Mouse (Mus musculus) embryonic facial prominence, embryonic 11.5 days (tissue): ENCODE results near the gene Btnl10. TPM values are rescaled to one million over a fixed set of nuclear protein-coding genes. Genes with fewer than 3 reads are reported as not detected.

ENCODE experiments used
- ATAC-seq: fragments of 200-750 bp; cut with Nextera tagmentation; replicated peaks from 2 replicates; pipeline ENCODE4 v1.8.0; 2017; ENCODE audit warnings: low read depth; ENCODE audit not compliant: insufficient number of reproducible peaks, low FRiP score, low TSS enrichment
- DNase-seq: peaks from one replicate; pipeline ENCODE4 v3.0.0-alpha.2; 2015; ENCODE audit warnings: low spot score
- H3K27ac ChIP-seq: fragments of 300-500 bp; sonication (generic); replicated peaks from 2 replicates; pipeline ENCODE4 v1.5.1; 2014; ENCODE audit warnings: mild to moderate bottlenecking, low read depth, low read length, control low read depth
- H3K27me3 ChIP-seq: fragments of 300-500 bp; sonication (generic); 2 replicates; pipeline ENCODE4 v1.6.1; 2014; ENCODE audit warnings: mild to moderate bottlenecking, low read length, moderate library complexity, mixed read lengths; ENCODE audit not compliant: control insufficient read depth, insufficient read depth
- H3K36me3 ChIP-seq: fragments of 300-500 bp; sonication (generic); replicated peaks from 2 replicates; pipeline ENCODE4 v1.6.1; 2014; ENCODE audit warnings: low read depth, mild to moderate bottlenecking, low read length, moderate library complexity, mixed read lengths; ENCODE audit not compliant: control insufficient read depth, insufficient read depth
- H3K4me1 ChIP-seq: fragments of 300-500 bp; sonication (generic); 2 replicates; pipeline ENCODE4 v1.6.1; 2014; ENCODE audit warnings: low read length, mixed read lengths; ENCODE audit not compliant: control insufficient read depth, insufficient read depth
- H3K4me2 ChIP-seq: fragments of 300-500 bp; sonication (generic); 2 replicates; pipeline ENCODE4 v1.6.1; 2014; ENCODE audit warnings: low read depth, mild to moderate bottlenecking, control low read depth, low read length, moderate library complexity
- H3K4me3 ChIP-seq: fragments of 300-500 bp; sonication (generic); 2 replicates; pipeline ENCODE4 v1.5.1; 2014; ENCODE audit warnings: low read depth, low read length, control low read depth
- H3K9ac ChIP-seq: fragments of 300-500 bp; sonication (generic); replicated peaks from 2 replicates; pipeline ENCODE4 v1.6.1; 2014; ENCODE audit warnings: mild to moderate bottlenecking, control low read depth, low read length
- H3K9me3 ChIP-seq: fragments of 300-500 bp; sonication (generic); replicated peaks from 2 replicates; pipeline ENCODE4 v1.6.1; 2016; ENCODE audit warnings: mild to moderate bottlenecking, low read length, inconsistent platforms, mixed read lengths; ENCODE audit not compliant: control insufficient read depth
- WGBS: fragments of 180-500 bp; shearing (Covaris S2); extraction: QIAGEN DNeasy Blood & Tissue Kit; methylation state at CpG from one replicate; pipeline ENCODE4 v1.1.7; 2014; 5-methylcytosine and 5-hydroxymethylcytosine counted together
- polyA plus RNA-seq: library from polyadenylated mRNA; unstranded; fragments of >200 nt; fragmentation: Nextera tagmentation; extraction: Ambion mirVana; gene quantifications from 2 replicates; pipeline ENCODE4 v1.2.1, GENCODE M21; 2014

The Btnl10 gene
- polyA plus RNA-seq, 1 experiment from 2014 or later = 0.04 TPM

DNA sequence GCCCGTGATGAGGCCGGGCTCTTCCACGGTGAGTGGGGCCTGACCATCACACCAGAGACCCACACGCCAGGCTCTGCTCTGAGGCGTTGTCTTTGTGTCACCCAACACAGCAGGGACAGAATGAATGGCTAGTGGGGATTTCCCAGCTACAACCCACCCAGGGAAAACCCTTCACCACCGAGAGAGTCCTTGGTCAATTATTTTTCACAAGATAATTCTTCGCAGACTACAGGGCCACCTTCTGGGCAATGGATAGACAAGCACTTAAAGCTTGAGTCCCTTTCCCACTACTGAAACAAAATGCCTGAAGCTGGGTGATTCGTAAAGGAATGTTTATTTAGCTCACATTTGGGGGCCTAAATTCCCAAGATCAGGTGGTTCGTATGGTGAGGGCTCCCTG is 4.7 kb downstream of the Btnl10 start:
- no peaks in the 10 kb centered on the region for H3K27me3 ChIP-seq
- ATAC-seq = no peak
- DNase-seq = no peak
- H3K4me3 ChIP-seq = no peak overlapping the region
- 81% methylated on average over 9 of the region's 9 CpGs for WGBS
- H3K27ac ChIP-seq = no peak overlapping the region
- no peaks in the 10 kb centered on the region for H3K9me3 ChIP-seq
- no peak overlapping the region for H3K9ac ChIP-seq
- H3K36me3 ChIP-seq = no peaks in the 10 kb centered on the region
- H3K4me1 ChIP-seq = no peaks in the 10 kb centered on the region
- no peak overlapping the region for H3K4me2 ChIP-seq

DNA sequence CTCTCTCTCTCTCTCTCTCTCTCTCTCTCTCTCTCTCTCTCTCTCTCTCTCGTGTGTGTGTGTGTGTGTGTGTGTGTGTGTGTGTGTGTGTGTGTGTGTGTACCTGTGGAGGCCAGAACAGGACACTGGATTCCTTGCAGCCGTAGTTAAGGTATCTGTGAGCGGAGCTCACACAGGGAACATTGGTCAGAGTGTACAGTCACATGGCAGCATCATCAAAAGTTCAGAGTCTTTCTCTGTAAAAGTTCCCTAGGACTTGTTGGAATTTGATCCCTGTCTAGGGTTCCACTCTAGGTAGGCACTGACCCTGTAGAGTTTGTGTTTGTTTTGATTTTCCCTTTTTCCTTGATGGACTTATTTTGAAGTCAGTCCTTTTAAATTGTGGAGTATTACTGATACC is 8.9 kb downstream of the Btnl10 start:
- no peak for ATAC-seq
- Histone ChIP-seq H3K4me1 (no peaks in the 10 kb centered on the region), H3K9ac (no peak overlapping the region), H3K27me3 (no peaks in the 10 kb centered on the region), H3K4me3 (no peak overlapping the region), H3K9me3 (no peaks in the 10 kb centered on the region), H3K36me3 (no peaks in the 10 kb centered on the region), H3K27ac (no peak overlapping the region), H3K4me2 (no peak overlapping the region)
- DNase-seq = no peak
- 86% methylated on average over 2 of the region's 3 CpGs for WGBS

DNA sequence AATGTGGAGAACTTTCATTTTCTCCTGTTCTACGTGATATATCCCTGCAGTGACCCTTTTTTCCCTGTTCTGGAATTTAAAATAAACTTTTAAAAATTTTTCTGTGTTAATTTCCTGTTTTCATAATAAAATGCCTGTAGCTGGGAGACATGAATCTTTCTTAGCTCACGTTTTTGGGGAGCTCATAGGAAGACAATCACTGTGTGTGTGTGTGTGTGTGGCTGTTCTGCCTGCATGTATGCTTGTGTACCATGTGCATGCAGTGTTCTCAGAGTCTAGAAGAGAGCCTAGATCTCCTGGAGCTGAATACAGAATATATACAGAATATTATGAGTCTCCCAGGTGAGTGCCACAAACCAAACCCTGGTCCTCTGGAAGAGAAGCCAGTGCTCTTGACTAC is 9.3 kb downstream of the Btnl10 start:
- no peaks in the 10 kb centered on the region for H3K9me3 ChIP-seq
- H3K27ac ChIP-seq = no peak overlapping the region
- no peaks in the 10 kb centered on the region for H3K27me3 ChIP-seq
- H3K36me3 ChIP-seq = peaks cover 3% of the 10 kb centered on the region; the same call in 1 of the 2 replicates
- 62% methylated on average over 2 of the region's 2 CpGs for WGBS
- ATAC-seq (no peak), DNase-seq (no peak)
- H3K4me2 ChIP-seq = no peak overlapping the region
- H3K9ac ChIP-seq = no peak overlapping the region
- H3K4me3 ChIP-seq = no peak overlapping the region
- H3K4me1 ChIP-seq = no peaks in the 10 kb centered on the region

DNA sequence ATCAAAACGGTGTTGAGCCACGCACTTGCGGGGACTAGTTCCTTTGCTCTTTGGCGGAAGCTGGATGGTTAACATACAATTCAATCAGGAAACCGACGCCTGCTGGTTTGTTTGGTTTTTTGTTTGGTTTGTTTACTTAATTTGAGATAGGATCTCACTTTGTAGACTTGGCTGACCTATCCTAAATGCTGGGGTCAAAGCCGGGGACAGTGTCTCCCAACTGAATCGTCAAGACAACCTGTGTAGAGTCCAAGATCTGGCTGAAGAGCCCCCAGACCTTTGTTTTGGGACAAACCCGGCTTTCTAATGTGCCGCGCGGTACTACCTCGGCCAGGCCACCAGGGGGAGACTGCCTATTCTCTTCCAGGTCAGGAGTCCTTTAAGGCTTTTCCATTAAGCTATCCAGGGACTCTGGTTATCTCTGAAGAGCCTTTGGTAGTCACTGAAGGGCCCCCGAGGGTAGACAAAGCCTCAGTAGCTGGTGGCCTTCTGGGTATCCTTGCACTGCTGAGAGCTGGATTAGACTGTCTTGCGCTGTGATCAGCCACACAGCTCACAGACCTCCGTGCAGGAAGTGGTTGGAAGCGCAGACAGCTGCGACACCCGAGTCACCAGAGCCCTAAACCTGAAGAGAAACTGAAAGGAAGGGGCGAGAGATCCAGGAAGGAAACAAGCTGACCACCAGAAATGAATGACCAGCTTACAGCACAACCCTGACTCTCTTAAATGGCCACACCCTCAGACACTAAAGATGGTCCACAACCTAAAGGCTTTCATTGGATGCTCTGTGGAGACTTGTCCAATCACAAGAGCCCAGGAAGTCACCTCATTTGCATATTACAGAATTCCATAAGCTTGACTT is 10.3 kb downstream of the Btnl10 start:
- Histone ChIP-seq H3K4me1 (no peaks in the 10 kb centered on the region), H3K4me2 (no peak overlapping the region), H3K36me3 (peaks cover 3% of the 10 kb centered on the region), H3K9ac (peak overlapping the region; percentile 4; the same call in 1 of the 2 replicates), H3K4me3 (no peak overlapping the region), H3K27me3 (no peaks in the 10 kb centered on the region), H3K9me3 (no peaks in the 10 kb centered on the region), H3K27ac (no peak overlapping the region)
- ATAC-seq (peak; percentile 49; the same call in 1 of the 2 replicates), DNase-seq (peak; percentile 79)
- 38% methylated on average over 20 of the region's 20 CpGs for WGBS

DNA sequence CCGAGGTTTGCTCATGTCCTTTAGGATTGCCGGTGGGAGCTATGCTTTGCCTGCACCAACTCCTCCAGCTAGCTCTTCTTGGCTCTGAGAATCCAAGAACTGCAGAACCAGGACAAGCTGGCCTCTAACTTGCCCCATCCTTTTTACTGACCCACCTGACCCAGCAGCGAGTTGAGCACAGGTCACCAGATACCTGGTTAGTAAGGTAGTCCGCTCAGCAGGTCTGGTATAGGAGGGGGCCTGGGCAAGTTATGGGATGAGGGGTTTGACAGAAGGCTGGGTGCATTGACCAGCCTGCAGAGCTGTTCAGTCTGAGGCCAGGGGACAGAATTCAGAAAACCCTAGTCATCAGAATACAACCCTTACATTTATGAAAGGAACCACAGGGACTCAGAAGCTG is 11.3 kb downstream of the Btnl10 start:
- no peak for DNase-seq
- ATAC-seq = no peak
- H3K36me3 ChIP-seq = peaks cover 10% of the 10 kb centered on the region
- 66% methylated on average over 4 of the region's 4 CpGs for WGBS
- no peaks in the 10 kb centered on the region for H3K4me1 ChIP-seq
- no peak overlapping the region for H3K9ac ChIP-seq
- H3K27me3 ChIP-seq = no peaks in the 10 kb centered on the region
- no peak overlapping the region for H3K4me2 ChIP-seq
- no peak overlapping the region for H3K27ac ChIP-seq
- H3K9me3 ChIP-seq = no peaks in the 10 kb centered on the region
- no peak overlapping the region for H3K4me3 ChIP-seq

DNA sequence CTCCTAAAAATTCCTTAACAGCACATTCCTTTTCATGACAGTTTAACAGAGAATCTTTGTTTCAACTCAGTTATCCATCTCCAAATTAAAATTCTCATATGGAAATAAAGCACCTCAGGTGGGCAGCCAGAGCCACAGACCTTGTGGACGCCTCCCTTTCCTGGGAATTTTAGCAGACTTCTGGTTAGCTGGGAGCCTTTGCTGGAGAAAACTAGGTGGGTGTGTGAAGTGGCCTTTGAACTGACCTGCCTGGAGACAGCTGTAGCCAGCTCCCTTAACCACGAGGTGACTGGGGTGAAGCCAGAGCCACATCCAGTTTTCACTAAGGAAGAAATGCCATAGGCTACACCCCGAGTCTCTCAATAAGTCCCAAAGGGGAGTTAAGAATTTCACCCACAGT is 11.9 kb downstream of the Btnl10 start:
- Histone ChIP-seq H3K36me3 (peaks cover 10% of the 10 kb centered on the region), H3K9ac (no peak overlapping the region), H3K27me3 (no peaks in the 10 kb centered on the region), H3K27ac (no peak overlapping the region), H3K9me3 (no peaks in the 10 kb centered on the region), H3K4me3 (no peak overlapping the region), H3K4me2 (no peak overlapping the region), H3K4me1 (no peaks in the 10 kb centered on the region)
- WGBS = 48% methylated on average over 3 of the region's 3 CpGs
- DNase-seq (no peak), ATAC-seq (no peak)

DNA sequence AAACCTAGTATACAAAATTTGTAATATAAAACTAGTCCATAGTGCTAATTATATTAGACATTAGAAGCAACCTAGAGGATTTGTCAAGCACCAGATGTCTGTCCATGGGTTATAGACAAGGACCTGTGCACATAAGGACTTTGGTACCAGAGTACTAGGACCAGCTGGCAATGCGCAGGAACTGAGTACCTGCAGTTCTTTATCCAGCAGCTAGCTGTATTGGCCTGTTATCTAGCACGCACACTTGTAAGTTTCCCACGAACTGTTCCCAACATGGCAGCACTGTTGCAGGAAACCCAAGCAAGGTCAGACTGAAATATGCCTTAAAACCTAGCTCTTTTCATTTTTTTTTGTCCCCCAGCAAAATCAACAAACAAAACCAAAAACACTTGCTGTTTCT is 12.5 kb downstream of the Btnl10 start:
- Histone ChIP-seq H3K9ac (no peak overlapping the region), H3K27me3 (no peaks in the 10 kb centered on the region), H3K36me3 (peaks cover 10% of the 10 kb centered on the region), H3K9me3 (no peaks in the 10 kb centered on the region), H3K27ac (no peak overlapping the region), H3K4me3 (no peak overlapping the region), H3K4me1 (no peaks in the 10 kb centered on the region), H3K4me2 (no peak overlapping the region)
- DNase-seq (no peak), ATAC-seq (no peak)
- 91% methylated on average over 3 of the region's 3 CpGs for WGBS

DNA sequence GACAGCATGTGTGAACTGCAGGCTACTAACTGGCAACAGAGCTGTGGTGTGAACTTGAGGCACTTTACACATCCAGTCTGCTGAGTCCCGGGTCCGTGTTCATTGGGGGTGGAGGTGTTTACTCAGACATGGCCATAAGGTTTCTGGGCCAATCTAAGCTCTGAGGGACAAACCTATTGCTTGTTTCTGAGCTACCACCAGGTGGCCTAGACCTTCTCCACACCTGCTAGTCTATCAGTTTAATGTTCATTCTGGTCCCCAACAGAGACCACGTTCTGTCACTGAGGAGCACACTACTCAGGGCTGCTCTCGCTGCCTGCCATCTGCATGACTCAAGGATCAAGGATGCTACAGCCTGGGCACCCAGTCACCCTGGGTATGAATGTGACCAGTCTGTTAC is 13.9 kb downstream of the Btnl10 start:
- WGBS = 71% methylated on average over 4 of the region's 4 CpGs
- no peak; the same call in 1 of the 2 replicates for ATAC-seq
- Histone ChIP-seq H3K4me3 (no peak overlapping the region), H3K4me1 (no peaks in the 10 kb centered on the region), H3K36me3 (peaks cover 12% of the 10 kb centered on the region), H3K27me3 (no peaks in the 10 kb centered on the region), H3K9me3 (no peaks in the 10 kb centered on the region), H3K9ac (no peak overlapping the region), H3K27ac (no peak overlapping the region), H3K4me2 (no peak overlapping the region)
- DNase-seq = no peak
